Mouse (Mus musculus) CH12.LX (cell line): Measurements from ENCODE around the gene Pfdn2.

Experiments
- CHD2 ChIP-seq: IDR thresholded peaks from 2 replicates; pipeline ENCODE4 v1.6.1; 2011; ENCODE audit warnings: low read length, improper control_type of control experiment
- CTCF ChIP-seq, 2 experiments: IDR thresholded peaks in 1 of 2; conservative IDR thresholded peaks in 1 of 2; 2 replicates each; pipeline ENCODE4 v1.5.1; 2011 to 2012; ENCODE audit warnings: low read depth in 2 of 2, low read length in 2 of 2, improper control_type of control experiment in 1 of 2, inconsistent platforms in 1 of 2, mild to moderate bottlenecking in 1 of 2, moderate library complexity in 1 of 2
- EP300 ChIP-seq: IDR thresholded peaks from 2 replicates; pipeline ENCODE4 v1.6.1; 2011; ENCODE audit warnings: low read length, improper control_type of control experiment
- HCFC1 ChIP-seq: IDR thresholded peaks from 2 replicates; pipeline ENCODE4 v1.6.1; 2012; ENCODE audit warnings: low read depth, mild to moderate bottlenecking, inconsistent platforms, low read length, improper control_type of control experiment
- IRF4 ChIP-seq: IDR thresholded peaks from 2 replicates; pipeline ENCODE4 v1.6.1; 2014; ENCODE audit warnings: low read depth, mild to moderate bottlenecking, inconsistent platforms, low read length, improper control_type of control experiment
- MAX ChIP-seq: IDR thresholded peaks from 2 replicates; pipeline ENCODE4 v1.6.1; 2011; ENCODE audit warnings: low read length, improper control_type of control experiment
- MEF2A ChIP-seq: IDR thresholded peaks from 2 replicates; pipeline ENCODE4 v1.6.1; 2014; ENCODE audit warnings: low read depth, mild to moderate bottlenecking, inconsistent platforms, low read length, improper control_type of control experiment, borderline replicate concordance
- NELFE ChIP-seq: IDR thresholded peaks from 2 replicates; pipeline ENCODE4 v1.6.1; 2011; ENCODE audit warnings: low read depth, low read length, improper control_type of control experiment
- POLR2A ChIP-seq: IDR thresholded peaks from 2 replicates; pipeline ENCODE4 v1.6.1; 2011; ENCODE audit warnings: low read depth, mild to moderate bottlenecking, improper control_type of control experiment, low read length
- POLR2AphosphoS2 ChIP-seq: IDR thresholded peaks from 2 replicates; pipeline ENCODE4 v1.6.1; 2011; ENCODE audit warnings: low read depth, low read length, improper control_type of control experiment
- RCOR1 ChIP-seq: conservative IDR thresholded peaks from 2 replicates; pipeline ENCODE4 v1.6.1; 2012; ENCODE audit warnings: low read depth, mild to moderate bottlenecking, inconsistent platforms, low read length, improper control_type of control experiment
- SIN3A ChIP-seq: IDR thresholded peaks from 2 replicates; pipeline ENCODE4 v1.6.1; 2012; ENCODE audit warnings: low read length, improper control_type of control experiment, inconsistent platforms
- ZC3H11A ChIP-seq: IDR thresholded peaks from 2 replicates; pipeline ENCODE4 v1.6.1; 2012; ENCODE audit warnings: low read depth, mild to moderate bottlenecking, inconsistent platforms, low read length, improper control_type of control experiment

DNA sequence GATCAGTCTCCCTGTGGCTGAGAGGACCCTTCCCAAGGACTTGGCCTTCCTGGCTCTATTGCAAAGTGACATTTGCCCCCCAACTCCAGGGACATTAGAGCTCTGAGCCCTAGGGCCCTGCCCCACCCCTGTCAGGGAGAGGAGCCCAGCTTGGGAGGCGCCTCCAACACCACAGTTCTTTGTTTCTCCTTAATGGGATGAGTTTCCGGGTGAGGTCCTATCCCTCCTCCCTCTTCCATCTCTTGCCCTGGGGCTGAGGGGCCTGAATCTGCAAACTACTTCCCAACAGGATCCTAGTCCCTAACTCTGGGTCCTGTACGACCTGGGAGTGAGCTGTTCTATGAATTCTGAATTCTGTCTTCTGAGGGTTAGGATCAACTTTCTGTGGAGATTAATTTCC lies 27.4 kb downstream of the Pfdn2 start:
- TF ChIP-seq CTCF (conservative IDR thresholded peaks at IDR 0.05 in 1 of 2, IDR thresholded peaks at IDR 0.05 in 1 of 2; ENCODE audit: low read depth in 2 of 2, low read length in 2 of 2) (no peak), POLR2A (no peak), MAX (no peak), IRF4 (no peak), CHD2 (no peak), EP300 (no peak), RCOR1 (no peak), ZC3H11A (no peak), MEF2A (no peak), POLR2AphosphoS2 (no peak), NELFE (no peak), HCFC1 (no peak), SIN3A (no peak)
